Mouse (Mus musculus) mouse trophoblast stem cell (cell line): ENCODE results near the gene 4930503E14Rik.
"Not testable (repeated sequence)": the region's sequence is repeated elsewhere in the genome, so short reads cannot be mapped to it uniquely, and the experiment has no call there.

Experiments used
- in situ Hi-C, 2 experiments: fragments of 300-500 bp; cut with MseI, MboI; formaldehyde crosslinking; loops; 2 replicates in 1 of 2; 3 replicates in 1 of 2; pipeline ENCODE4 v1.15.1; 2025

The 4930503E14Rik gene

GRCm38 (mm10) chr14:44213154-44213553, at the start of gene 4930503E14Rik:
Gene 4930503E14Rik, minus strand, starts transcription at chr14:44213254.
- in situ Hi-C loops = not testable (repeated sequence)

DNA sequence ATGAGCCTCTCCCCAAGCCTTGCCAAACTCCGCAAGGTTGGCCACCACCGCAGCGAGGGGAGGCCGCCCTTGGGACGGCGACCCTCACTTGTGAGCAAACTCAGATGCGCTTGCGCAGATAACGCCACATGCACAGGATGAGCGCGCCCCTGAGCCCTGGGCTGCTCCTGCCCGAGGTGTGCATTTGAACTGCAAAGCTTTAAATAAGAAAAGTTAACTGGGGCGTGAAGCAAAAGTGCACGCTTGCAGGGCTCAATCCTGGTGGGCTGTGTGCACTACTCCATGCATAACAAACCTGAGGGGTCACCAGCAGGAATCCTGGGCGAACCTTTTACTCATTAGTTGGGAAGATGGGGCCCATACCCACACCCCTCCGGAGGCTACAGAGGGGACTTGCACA, 35.0 kb upstream of the 4930503E14Rik start:
- in situ Hi-C loops = no loop called here

- in situ Hi-C loops = not testable (repeated sequence)
Observed at GRCm38 (mm10) chr14:44197361-44197760, 15.7 kb downstream of the 4930503E14Rik start, which contains the start of gene Gm8212. Gene Gm8212, plus strand, starts transcription at chr14:44197661.

- in situ Hi-C loops = not testable (repeated sequence)
Observed at GRCm38 (mm10) chr14:44123551-44123950, 89.5 kb downstream of the 4930503E14Rik start, which contains the start of gene Gm3327. Gene Gm3327, plus strand, starts transcription at chr14:44123851.
